Mouse (Mus musculus): ENCODE measurements around the gene Pcsk4.

Gene Pcsk4

DNA sequence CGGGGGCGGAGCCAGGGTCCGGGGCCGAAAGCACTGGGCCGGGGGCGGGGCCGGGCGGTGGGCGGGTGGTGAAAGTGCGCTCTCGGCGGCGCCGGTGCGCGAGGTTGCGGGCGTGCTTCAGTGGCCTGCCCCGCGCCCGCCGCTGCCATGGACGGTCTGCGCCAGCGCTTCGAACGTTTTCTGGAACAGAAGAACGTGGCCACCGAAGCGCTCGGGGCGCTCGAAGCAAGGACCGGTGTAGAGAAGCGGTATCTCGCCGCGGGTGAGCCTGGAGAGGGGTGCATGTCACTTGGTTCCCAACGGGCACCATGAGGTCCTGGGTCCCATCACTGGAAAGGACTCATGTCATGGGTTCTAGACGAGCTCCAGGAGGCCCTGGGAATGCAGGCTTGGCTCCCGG, 786 bp upstream of the Pcsk4 start:
- in situ Hi-C loops (cut with MboI; ENCODE audit: unreplicated experiment in 2 of 2): no loop called here

- in situ Hi-C loops (cut with MboI; ENCODE audit: unreplicated experiment in 2 of 2): no loop called here
These were observed 4.3 kb downstream of the Pcsk4 start for GRCm38 (mm10) chr10:80325045-80325444.

- in situ Hi-C loops (cut with MboI; ENCODE audit: unreplicated experiment in 2 of 2): loop anchor here in 1 of 2 experiments (5.0 kb wide), 1 partner anchor 57 kb away; no protein-coding TSS in a partner anchor
These were observed 4.9 kb downstream of the Pcsk4 start for GRCm38 (mm10) chr10:80324120-80325037.

DNA sequence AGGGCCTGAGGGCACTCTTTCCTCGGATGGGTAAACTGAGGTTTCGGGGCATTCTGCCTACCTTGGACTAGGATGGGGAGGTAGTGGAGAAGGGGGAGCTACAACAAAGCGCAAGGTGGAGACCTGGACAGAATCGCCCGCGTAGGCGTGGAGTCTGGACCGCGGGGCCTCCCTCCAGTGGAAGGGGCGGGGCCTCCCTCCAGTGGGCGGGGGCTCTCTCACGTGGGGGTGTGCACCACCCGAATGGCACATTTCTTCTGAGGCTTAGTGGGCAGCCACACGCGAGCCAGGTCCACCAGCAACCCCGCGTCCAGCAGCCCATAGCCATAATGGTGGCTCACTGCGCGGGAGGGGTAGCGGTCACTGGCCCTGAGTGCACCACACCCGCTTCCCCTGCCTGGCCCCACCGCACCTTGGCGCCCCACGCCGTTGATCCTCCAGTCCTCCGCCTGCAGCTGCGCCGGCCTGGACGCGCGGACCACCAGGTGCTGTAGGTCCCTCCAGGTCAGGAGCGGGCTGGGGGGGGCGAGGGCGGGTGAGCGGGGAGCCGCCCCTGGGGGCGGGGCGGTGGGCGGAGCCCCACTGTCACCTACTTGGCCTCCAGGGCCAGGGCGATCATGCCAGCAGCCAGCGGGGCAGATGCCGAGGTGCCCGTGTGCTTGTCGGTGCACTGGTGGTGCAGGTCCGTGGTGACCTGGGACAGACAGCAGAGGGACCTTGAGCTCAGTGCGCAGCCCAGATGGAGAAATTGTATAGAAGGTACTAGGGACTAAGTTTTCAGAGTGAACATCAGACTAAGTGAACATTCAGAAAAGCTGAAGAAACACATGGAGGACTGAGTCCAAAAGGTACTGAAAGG, 5.8 kb downstream of the Pcsk4 start:
- in situ Hi-C loops (cut with MboI; ENCODE audit: unreplicated experiment in 2 of 2): loop anchor here in 1 of 2 experiments (5.0 kb wide), 1 partner anchor 56 kb away; no protein-coding TSS in a partner anchor

DNA sequence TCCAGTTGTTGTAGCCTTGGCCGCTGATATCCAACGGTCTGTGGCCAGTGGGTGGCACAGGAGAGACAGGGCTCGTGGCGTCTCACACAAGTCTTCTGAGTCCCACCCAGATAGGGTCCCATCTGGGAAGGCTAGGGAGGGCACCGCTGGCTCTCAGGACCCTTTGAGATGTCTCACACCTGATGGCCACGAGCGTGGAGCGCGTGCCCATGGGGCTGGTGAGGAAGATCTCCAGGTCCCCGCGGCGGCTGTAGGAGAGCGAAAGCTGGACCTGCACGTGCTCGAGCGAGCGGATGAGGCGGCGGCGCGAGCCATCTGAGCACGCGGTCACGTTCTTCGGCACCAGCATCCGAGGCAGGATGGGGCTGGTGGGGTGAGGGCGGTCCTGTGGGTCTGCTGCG, 6.5 kb downstream of the Pcsk4 start:
- in situ Hi-C loops (cut with MboI; ENCODE audit: unreplicated experiment in 2 of 2): loop anchor here in 1 of 2 experiments (5.0 kb wide), 1 partner anchor 56 kb away; no protein-coding TSS in a partner anchor

GRCm38 (mm10) chr10:80321670-80322581, 7.4 kb downstream of the Pcsk4 start:
- in situ Hi-C loops (cut with MboI; ENCODE audit: unreplicated experiment in 2 of 2): loop anchor here in 1 of 2 experiments (5.0 kb wide), 1 partner anchor 55 kb away; no protein-coding TSS in a partner anchor

GRCm38 (mm10) chr10:80321014-80321669, 8.2 kb downstream of the Pcsk4 start:
- in situ Hi-C loops (cut with MboI; ENCODE audit: unreplicated experiment in 2 of 2): loop anchor here in 1 of 2 experiments (5.0 kb wide), 1 partner anchor 54 kb away; no protein-coding TSS in a partner anchor

DNA sequence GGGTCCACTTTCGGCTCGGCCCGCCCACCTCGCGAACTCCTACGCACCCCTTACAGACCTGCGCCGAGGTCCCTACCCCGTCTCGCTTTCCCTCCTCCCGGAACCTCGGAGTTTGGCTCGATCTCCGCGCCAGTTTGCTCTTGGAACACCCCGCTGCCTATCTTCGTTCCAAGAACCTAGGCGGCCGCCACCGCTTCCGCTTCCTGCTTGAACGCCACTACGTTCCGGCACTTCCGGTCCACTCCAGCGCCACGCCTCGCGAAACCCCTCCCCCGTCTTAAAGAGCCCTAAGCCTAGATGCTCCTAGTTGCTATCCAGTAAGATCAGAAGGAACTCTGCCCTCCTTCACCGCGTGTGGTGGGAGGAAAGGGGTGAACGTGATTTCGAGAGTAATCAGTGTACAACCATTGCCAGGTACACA, 8.9 kb downstream of the Pcsk4 start, which contains the start of gene 2310011J03Rik:
TSS of gene 2310011J03Rik (minus strand) at position 198 of the 421 bp plus-strand sequence.
- in situ Hi-C loops (cut with MboI; ENCODE audit: unreplicated experiment in 2 of 2): loop anchor here in 1 of 2 experiments (5.0 kb wide), 1 partner anchor 53 kb away; no protein-coding TSS in a partner anchor

DNA sequence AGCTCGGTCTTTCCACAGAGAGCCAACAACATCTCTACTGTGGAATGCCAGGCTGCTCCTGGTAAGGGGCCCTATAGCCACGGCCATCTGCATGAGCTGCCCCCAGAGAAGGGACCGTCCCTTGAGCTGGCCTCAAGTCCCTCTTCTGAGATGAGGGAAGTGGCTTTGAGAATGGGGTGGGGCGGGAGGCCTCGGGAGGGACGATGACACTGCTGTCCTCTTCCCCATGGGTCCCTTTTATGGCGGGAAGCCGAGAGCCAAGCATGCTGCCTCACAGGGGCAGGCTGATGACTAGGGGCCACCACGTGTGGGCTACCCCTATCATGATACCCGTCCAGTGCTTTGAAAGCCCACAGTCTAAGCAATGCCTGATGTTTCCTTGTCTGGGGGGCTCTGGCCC, 12.3 kb downstream of the Pcsk4 start:
- in situ Hi-C loops (cut with MboI; ENCODE audit: unreplicated experiment in 2 of 2): no loop called here

DNA sequence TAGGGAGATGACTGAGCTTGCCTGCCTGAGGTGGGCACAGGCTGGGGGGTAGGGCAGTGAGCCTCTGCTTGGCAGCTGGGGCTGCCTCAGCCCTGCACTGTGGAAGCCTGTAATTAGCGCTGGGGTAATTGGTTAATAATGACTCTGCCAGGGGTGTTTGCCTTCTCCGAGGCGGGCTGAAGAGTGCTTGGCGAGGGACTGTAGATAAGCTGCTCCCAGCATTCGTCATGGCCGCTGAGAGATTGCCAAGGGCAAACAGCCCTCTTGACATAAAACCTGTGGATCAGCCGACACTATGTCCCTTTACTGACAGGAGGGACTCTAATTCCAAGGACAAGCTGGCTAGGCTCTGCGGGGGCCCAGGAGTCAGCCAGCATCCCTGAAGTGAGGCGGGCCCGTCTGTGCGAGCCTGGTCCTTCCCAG, 12.9 kb downstream of the Pcsk4 start:
- in situ Hi-C loops (cut with MboI; ENCODE audit: unreplicated experiment in 2 of 2): no loop called here

GRCm38 (mm10) chr10:80315315-80315714, 14.0 kb downstream of the Pcsk4 start:
- in situ Hi-C loops (cut with MboI; ENCODE audit: unreplicated experiment in 2 of 2): no loop called here

GRCm38 (mm10) chr10:80314494-80315001, 14.8 kb downstream of the Pcsk4 start:
- in situ Hi-C loops (cut with MboI; ENCODE audit: unreplicated experiment in 2 of 2): no loop called here

DNA sequence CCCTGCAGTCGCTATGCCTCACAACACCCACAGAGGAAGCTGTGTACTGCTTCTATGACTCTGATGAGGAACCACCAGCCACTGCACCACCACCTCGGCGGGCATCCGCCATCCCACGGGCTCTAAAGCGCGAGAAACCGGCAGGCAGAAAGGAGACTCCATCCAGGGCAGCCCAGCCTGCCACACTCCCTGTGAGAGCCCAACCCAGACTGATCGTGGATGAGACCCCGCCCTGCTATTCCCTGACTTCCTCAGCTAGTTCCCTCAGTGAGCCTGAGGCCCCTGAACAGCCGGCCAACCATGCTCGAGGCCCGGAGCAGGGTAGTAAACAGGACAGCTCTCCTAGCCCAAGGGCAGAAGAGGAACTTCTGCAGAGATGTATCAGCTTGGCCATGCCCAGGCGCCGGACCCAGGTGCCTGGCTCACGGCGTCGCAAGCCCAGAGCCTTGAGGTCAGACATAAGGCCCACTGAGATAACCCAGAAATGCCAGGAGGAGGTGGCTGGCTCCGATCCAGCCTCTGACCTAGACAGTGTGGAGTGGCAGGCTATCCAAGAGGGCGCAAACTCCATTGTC, 15.6 kb downstream of the Pcsk4 start:
- in situ Hi-C loops (cut with MboI; ENCODE audit: unreplicated experiment in 2 of 2): no loop called here

- in situ Hi-C loops (cut with MboI; ENCODE audit: unreplicated experiment in 2 of 2): no loop called here
These were observed 16.5 kb downstream of the Pcsk4 start for GRCm38 (mm10) chr10:80312586-80313504.

DNA sequence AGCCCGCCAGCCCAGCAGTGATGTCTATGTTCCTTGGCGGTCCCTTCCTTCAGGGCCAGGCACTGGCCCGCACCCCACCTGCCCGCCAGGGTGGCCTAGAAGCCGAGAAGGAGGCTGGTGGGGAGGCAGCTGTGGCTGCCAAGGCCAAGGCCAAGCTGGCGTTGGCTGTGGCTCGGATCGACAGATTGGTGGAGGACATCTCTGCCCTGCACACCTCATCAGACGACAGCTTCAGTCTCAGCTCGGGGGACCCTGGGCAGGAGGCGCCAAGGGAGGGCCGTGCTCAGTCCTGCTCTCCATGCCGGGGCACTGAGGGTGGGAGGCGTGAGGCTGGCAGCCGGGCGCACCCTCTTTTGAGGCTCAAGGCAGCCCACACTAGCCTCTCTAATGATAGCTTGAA, 17.7 kb downstream of the Pcsk4 start:
- in situ Hi-C loops (cut with MboI; ENCODE audit: unreplicated experiment in 2 of 2): no loop called here

GRCm38 (mm10) chr10:80304862-80305261, 24.4 kb downstream of the Pcsk4 start:
- in situ Hi-C loops (cut with MboI; ENCODE audit: unreplicated experiment in 2 of 2): no loop called here

- in situ Hi-C loops (cut with MboI; ENCODE audit: unreplicated experiment in 2 of 2): no loop called here
These were observed 24.8 kb downstream of the Pcsk4 start for GRCm38 (mm10) chr10:80304458-80304857.

DNA sequence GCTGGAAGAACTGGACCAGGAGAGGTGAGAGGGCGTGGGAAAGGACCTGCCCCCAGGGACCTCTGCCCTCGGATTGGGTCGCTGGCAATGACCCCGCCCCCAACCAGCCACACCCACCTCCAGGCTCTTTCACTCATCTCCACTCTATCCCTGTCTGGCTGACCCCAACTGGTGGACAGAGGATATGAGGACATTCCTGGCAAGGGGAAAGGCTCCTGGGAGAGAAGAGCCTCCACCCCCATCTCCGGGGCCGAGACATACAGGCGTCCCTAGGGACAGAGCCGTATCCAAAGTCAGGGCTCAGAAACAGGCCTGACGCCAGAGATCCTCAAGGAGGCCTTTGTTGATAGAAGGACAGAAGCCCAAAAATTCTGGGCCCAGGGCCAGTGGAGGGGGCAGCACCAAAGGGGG, 26.8 kb downstream of the Pcsk4 start:
- in situ Hi-C loops (cut with MboI; ENCODE audit: unreplicated experiment in 2 of 2): no loop called here
